Mouse (Mus musculus) intestine, embryonic 14.5 days (tissue): ENCODE measurements around the gene 4933425L06Rik. TPM values are rescaled to one million over a fixed set of nuclear protein-coding genes. Genes with fewer than 3 reads are reported as not detected.

ENCODE experiments used
- ATAC-seq: fragments of 200-750 bp; cut with Nextera tagmentation; replicated peaks from 2 replicates; pipeline ENCODE4 v1.8.0; 2017; ENCODE audit warnings: low read depth, moderate number of reproducible peaks, moderate TSS enrichment, moderate library complexity; ENCODE audit not compliant: low FRiP score, low TSS enrichment
- DNase-seq: peaks from one replicate; pipeline ENCODE4 v3.0.0-alpha.2; 2018; ENCODE audit warnings: low spot score
- H3K27ac ChIP-seq: fragments of 300-500 bp; sonication (generic); 2 replicates; pipeline ENCODE4 v1.5.1; 2014; ENCODE audit warnings: low read depth, mild to moderate bottlenecking, control low read depth
- H3K27me3 ChIP-seq: fragments of 300-500 bp; sonication (generic); replicated peaks from 2 replicates; pipeline ENCODE4 v1.6.1; 2014; ENCODE audit warnings: low read length, control low read depth; ENCODE audit not compliant: control insufficient read depth, insufficient read depth
- H3K36me3 ChIP-seq: fragments of 300-500 bp; sonication (generic); 2 replicates; pipeline ENCODE4 v1.6.1; 2014; ENCODE audit warnings: low read length, control low read depth; ENCODE audit not compliant: control insufficient read depth, insufficient read depth
- H3K4me1 ChIP-seq: fragments of 300-500 bp; sonication (generic); replicated peaks from 2 replicates; pipeline ENCODE4 v1.6.1; 2014; ENCODE audit warnings: low read length, control low read depth, mixed read lengths; ENCODE audit not compliant: control insufficient read depth, insufficient read depth
- H3K4me2 ChIP-seq: fragments of 300-500 bp; sonication (generic); 2 replicates; pipeline ENCODE4 v1.6.1; 2014; ENCODE audit warnings: low read length
- H3K4me3 ChIP-seq: fragments of 300-500 bp; sonication (generic); 2 replicates; pipeline ENCODE4 v1.5.1; 2014; ENCODE audit warnings: low read depth, low read length, control low read depth, mixed read lengths
- H3K9ac ChIP-seq: fragments of 300-500 bp; sonication (generic); 2 replicates; pipeline ENCODE4 v1.6.1; 2014; ENCODE audit warnings: mild to moderate bottlenecking, low read length
- H3K9me3 ChIP-seq: fragments of 300-500 bp; sonication (generic); 2 replicates; pipeline ENCODE4 v1.6.1; 2016; ENCODE audit warnings: low read length, control low read depth; ENCODE audit not compliant: control insufficient read depth
- WGBS: fragments of 180-500 bp; shearing (Covaris S2); extraction: QIAGEN DNeasy Blood & Tissue Kit; methylation state at CpG from one replicate; pipeline ENCODE4 v1.1.7; 2014; 5-methylcytosine and 5-hydroxymethylcytosine counted together
- polyA plus RNA-seq: library from polyadenylated mRNA; unstranded; fragments of >200 nt; fragmentation: Nextera tagmentation; extraction: Ambion mirVana; gene quantifications from 2 replicates; pipeline ENCODE4 v1.2.1, GENCODE M21; 2014

Gene 4933425L06Rik
- not detected in 2 replicates for polyA plus RNA-seq

- H3K27ac ChIP-seq: no peak within 1 kb of the TSS
- no peak within 1 kb of the TSS for H3K4me2 ChIP-seq
- 91% methylated on average over 10 of the region's 10 CpGs for WGBS
- ATAC-seq: no peak
- DNase-seq: no peak
- H3K27me3 ChIP-seq: no peaks in the 10 kb centered on the region
- no peaks in the 10 kb centered on the region for H3K36me3 ChIP-seq
- H3K4me3 ChIP-seq: no peak within 1 kb of the TSS
- no peak within 1 kb of the TSS for H3K9ac ChIP-seq
- no peaks in the 10 kb centered on the region for H3K4me1 ChIP-seq
- no peaks in the 10 kb centered on the region for H3K9me3 ChIP-seq
Measured at GRCm38 (mm10) chr13:105081862-105082261, at the start of gene 4933425L06Rik. Gene 4933425L06Rik (plus strand): TSS chr13:105082122.

- Histone ChIP-seq H3K27me3 (no peaks in the 10 kb centered on the region), H3K9ac (no peak overlapping the region), H3K4me1 (no peaks in the 10 kb centered on the region), H3K27ac (no peak overlapping the region), H3K9me3 (no peaks in the 10 kb centered on the region), H3K36me3 (no peaks in the 10 kb centered on the region), H3K4me2 (no peak overlapping the region), H3K4me3 (no peak overlapping the region)
- 86% methylated on average over 12 of the region's 12 CpGs for WGBS
- DNase-seq (no peak), ATAC-seq (no peak)
Measured at GRCm38 (mm10) chr13:105037816-105038215, 44.1 kb upstream of the 4933425L06Rik start.

GRCm38 (mm10) chr13:105038334-105038733, 43.6 kb upstream of the 4933425L06Rik start:
- WGBS: 75% methylated on average over 5 of the region's 5 CpGs

GRCm38 (mm10) chr13:105043882-105044281, 38.0 kb upstream of the 4933425L06Rik start:
- Histone ChIP-seq H3K9ac (no peak overlapping the region), H3K4me1 (no peaks in the 10 kb centered on the region), H3K4me2 (no peak overlapping the region), H3K27ac (no peak overlapping the region), H3K4me3 (no peak overlapping the region), H3K9me3 (no peaks in the 10 kb centered on the region), H3K27me3 (no peaks in the 10 kb centered on the region), H3K36me3 (no peaks in the 10 kb centered on the region)
- WGBS: 72% methylated on average over 3 of the region's 3 CpGs
- no peak for ATAC-seq
- DNase-seq: no peak

More at GRCm38 (mm10) chr13:105038334-105038733, 43.6 kb upstream of the 4933425L06Rik start:
- Histone ChIP-seq H3K27ac (no peak overlapping the region), H3K9ac (no peak overlapping the region), H3K4me1 (no peaks in the 10 kb centered on the region), H3K4me3 (no peak overlapping the region), H3K9me3 (no peaks in the 10 kb centered on the region), H3K27me3 (no peaks in the 10 kb centered on the region), H3K4me2 (no peak overlapping the region), H3K36me3 (no peaks in the 10 kb centered on the region)
- ATAC-seq (no peak), DNase-seq (no peak)

- no peak overlapping the region for H3K4me3 ChIP-seq
- DNase-seq (no peak), ATAC-seq (no peak)
- 48% methylated on average over 9 of the region's 9 CpGs for WGBS
- H3K4me1 ChIP-seq: no peaks in the 10 kb centered on the region
- no peak overlapping the region for H3K9ac ChIP-seq
- H3K36me3 ChIP-seq: no peaks in the 10 kb centered on the region
- no peaks in the 10 kb centered on the region for H3K9me3 ChIP-seq
- no peaks in the 10 kb centered on the region for H3K27me3 ChIP-seq
- peak overlapping the region; percentile 16; the same call in 1 of the 2 replicates for H3K4me2 ChIP-seq
- H3K27ac ChIP-seq: no peak overlapping the region
Measured at GRCm38 (mm10) chr13:105047377-105047776, 34.5 kb upstream of the 4933425L06Rik start.

GRCm38 (mm10) chr13:105048662-105049061, 33.3 kb upstream of the 4933425L06Rik start:
- Histone ChIP-seq H3K27ac (no peak overlapping the region), H3K9ac (no peak overlapping the region), H3K27me3 (peaks cover 9% of the 10 kb centered on the region), H3K4me1 (0 out of 2 replicates have a peak, but pooled peaks cover 2% of the 10 kb centered on the region), H3K36me3 (no peaks in the 10 kb centered on the region), H3K4me3 (no peak overlapping the region), H3K4me2 (no peak overlapping the region), H3K9me3 (no peaks in the 10 kb centered on the region)
- ATAC-seq: no peak
- no peak for DNase-seq
- WGBS: 73% methylated on average over 8 of the region's 8 CpGs

GRCm38 (mm10) chr13:105051432-105051831, 30.5 kb upstream of the 4933425L06Rik start:
- DNase-seq (no peak), ATAC-seq (no peak)
- Histone ChIP-seq H3K27ac (no peak overlapping the region), H3K4me1 (peaks cover 4% of the 10 kb centered on the region; the same call in 1 of the 2 replicates), H3K9me3 (no peaks in the 10 kb centered on the region), H3K4me2 (no peak overlapping the region), H3K36me3 (no peaks in the 10 kb centered on the region), H3K27me3 (peaks cover 21% of the 10 kb centered on the region), H3K4me3 (no peak overlapping the region), H3K9ac (no peak overlapping the region)
- 35% methylated on average over 6 of the region's 6 CpGs for WGBS

- H3K4me2 ChIP-seq: peak overlapping the region; percentile 73
- H3K4me1 ChIP-seq: peaks cover 4% of the 10 kb centered on the region; the same call in 1 of the 2 replicates
- 4% methylated on average over 12 of the region's 12 CpGs for WGBS
- H3K9me3 ChIP-seq: no peaks in the 10 kb centered on the region
- peak; percentile 21; the same call in 1 of the 2 replicates for ATAC-seq
- peaks cover 21% of the 10 kb centered on the region for H3K27me3 ChIP-seq
- no peaks in the 10 kb centered on the region for H3K36me3 ChIP-seq
- no peak overlapping the region for H3K27ac ChIP-seq
- H3K9ac ChIP-seq: peak overlapping the region; percentile 51
- H3K4me3 ChIP-seq: peak overlapping the region; percentile 62
- peak; percentile 65 for DNase-seq
Measured at GRCm38 (mm10) chr13:105053618-105054017, 28.3 kb upstream of the 4933425L06Rik start.
